Mouse (Mus musculus) neural tube, embryonic 12.5 days (tissue): ENCODE results near the gene Ugt1a8. TPM values are rescaled to one million over a fixed set of nuclear protein-coding genes. Genes with fewer than 3 reads are reported as not detected.
"Not testable (repeated sequence)": the region's sequence is repeated elsewhere in the genome, so short reads cannot be mapped to it uniquely, and the experiment has no call there.

Experiments
- ATAC-seq: fragments of 200-750 bp; cut with Nextera tagmentation; 2 replicates; pipeline ENCODE4 v1.8.0; 2017; ENCODE audit warnings: low read depth, mild to moderate bottlenecking, moderate TSS enrichment, moderate library complexity; ENCODE audit not compliant: low FRiP score
- H3K27ac ChIP-seq: fragments of 300-500 bp; sonication (generic); 2 replicates; pipeline ENCODE4 v1.5.1; 2016
- H3K27me3 ChIP-seq: fragments of 300-500 bp; sonication (generic); replicated peaks from 2 replicates; pipeline ENCODE4 v1.6.1; 2016; ENCODE audit warnings: mild to moderate bottlenecking
- H3K36me3 ChIP-seq: fragments of 300-500 bp; sonication (generic); 2 replicates; pipeline ENCODE4 v1.6.1; 2016; ENCODE audit warnings: mild to moderate bottlenecking
- H3K4me1 ChIP-seq: fragments of 300-500 bp; sonication (generic); 2 replicates; pipeline ENCODE4 v1.6.1; 2016
- H3K4me2 ChIP-seq: fragments of 300-500 bp; sonication (generic); replicated peaks from 2 replicates; pipeline ENCODE4 v1.6.1; 2016; ENCODE audit warnings: mild to moderate bottlenecking
- H3K4me3 ChIP-seq: fragments of 300-500 bp; sonication (generic); 2 replicates; pipeline ENCODE4 v1.5.1; 2016
- H3K9ac ChIP-seq: fragments of 300-500 bp; sonication (generic); 2 replicates; pipeline ENCODE4 v1.6.1; 2016; ENCODE audit warnings: mild to moderate bottlenecking
- H3K9me3 ChIP-seq: fragments of 300-500 bp; sonication (generic); 2 replicates; pipeline ENCODE4 v1.6.1; 2016; ENCODE audit warnings: mild to moderate bottlenecking
- WGBS: fragments of 180-500 bp; shearing (Covaris S2); methylation state at CpG from one replicate; pipeline ENCODE4 v1.1.7; 2016; 5-methylcytosine and 5-hydroxymethylcytosine counted together
- polyA plus RNA-seq: library from polyadenylated mRNA; unstranded; fragments of >200 nt; fragmentation: Nextera tagmentation; extraction: Ambion mirVana; gene quantifications from 2 replicates; pipeline ENCODE4 v1.2.1, GENCODE M21; 2016

The Ugt1a8 gene
- polyA plus RNA-seq, 1 experiment from 2014 or later: not detected

- H3K27ac ChIP-seq, H3K27me3 ChIP-seq, H3K9ac ChIP-seq, H3K4me1 ChIP-seq, H3K9me3 ChIP-seq, H3K36me3 ChIP-seq, H3K4me3 ChIP-seq, ATAC-seq, H3K4me2 ChIP-seq: not testable (repeated sequence)
- no CpG with 5 or more reads among the region's 1 CpGs for WGBS
Measured at GRCm38 (mm10) chr1:88121521-88121920, 33.9 kb downstream of the Ugt1a8 start.

- not testable (repeated sequence) for H3K4me3 ChIP-seq, H3K9me3 ChIP-seq, H3K27ac ChIP-seq, H3K4me2 ChIP-seq, H3K9ac ChIP-seq, H3K36me3 ChIP-seq, H3K4me1 ChIP-seq, ATAC-seq, H3K27me3 ChIP-seq
- 85% methylated on average over 4 of the region's 4 CpGs for WGBS
Measured at GRCm38 (mm10) chr1:88125827-88126360, 38.3 kb downstream of the Ugt1a8 start.

- H3K36me3 ChIP-seq, ATAC-seq, H3K4me2 ChIP-seq, H3K4me3 ChIP-seq, H3K27ac ChIP-seq, H3K4me1 ChIP-seq, H3K9me3 ChIP-seq, H3K27me3 ChIP-seq, H3K9ac ChIP-seq: not testable (repeated sequence)
- 94% methylated on average over 2 of the region's 2 CpGs for WGBS
Measured at GRCm38 (mm10) chr1:88129091-88129490, 41.5 kb downstream of the Ugt1a8 start.

- not testable (repeated sequence) for H3K9me3 ChIP-seq, H3K36me3 ChIP-seq, H3K27me3 ChIP-seq, H3K27ac ChIP-seq, H3K4me2 ChIP-seq, ATAC-seq, H3K9ac ChIP-seq, H3K4me1 ChIP-seq, H3K4me3 ChIP-seq
- 82% methylated on average over 1 of the region's 1 CpGs for WGBS
Measured at GRCm38 (mm10) chr1:88130223-88130622, 42.6 kb downstream of the Ugt1a8 start.

GRCm38 (mm10) chr1:88133908-88134456 is 46.4 kb downstream of the Ugt1a8 start:
- Histone ChIP-seq H3K9me3 (no peaks in the 10 kb centered on the region), H3K27ac (no peak overlapping the region), H3K4me3 (no peak overlapping the region), H3K9ac (no peak overlapping the region), H3K4me1 (0 out of 2 replicates have a peak, but pooled peaks cover 3% of the 10 kb centered on the region), H3K4me2 (no peak overlapping the region), H3K27me3 (no peaks in the 10 kb centered on the region), H3K36me3 (no peaks in the 10 kb centered on the region)
- 68% methylated on average over 3 of the region's 3 CpGs for WGBS
- no peak for ATAC-seq

GRCm38 (mm10) chr1:88134457-88135011 is 46.9 kb downstream of the Ugt1a8 start, which contains the start of gene Ugt1a6a:
Ugt1a6a (plus strand) TSS chr1:88134809.
- H3K4me1 ChIP-seq, H3K9ac ChIP-seq, H3K36me3 ChIP-seq, H3K4me3 ChIP-seq, H3K4me2 ChIP-seq, H3K27ac ChIP-seq, ATAC-seq, H3K9me3 ChIP-seq, H3K27me3 ChIP-seq: not testable (repeated sequence)
- 62% methylated on average over 5 of the region's 5 CpGs for WGBS

- H3K4me2 ChIP-seq, ATAC-seq, H3K36me3 ChIP-seq, H3K4me1 ChIP-seq, H3K27me3 ChIP-seq, H3K4me3 ChIP-seq, H3K27ac ChIP-seq, H3K9ac ChIP-seq, H3K9me3 ChIP-seq: not testable (repeated sequence)
- WGBS: 96% methylated on average over 5 of the region's 6 CpGs
Measured at GRCm38 (mm10) chr1:88135229-88135904, 47.8 kb downstream of the Ugt1a8 start.

GRCm38 (mm10) chr1:88136646-88137045 is 49.0 kb downstream of the Ugt1a8 start:
- Histone ChIP-seq H3K27me3 (no peaks in the 10 kb centered on the region), H3K36me3 (no peaks in the 10 kb centered on the region), H3K4me2 (no peak overlapping the region), H3K9me3 (no peaks in the 10 kb centered on the region), H3K9ac (no peak overlapping the region), H3K4me1 (0 out of 2 replicates have a peak, but pooled peaks cover 3% of the 10 kb centered on the region), H3K4me3 (no peak overlapping the region), H3K27ac (no peak overlapping the region)
- 76% methylated on average over 2 of the region's 2 CpGs for WGBS
- no peak for ATAC-seq

GRCm38 (mm10) chr1:88137264-88137663 is 49.7 kb downstream of the Ugt1a8 start:
- H3K4me1 ChIP-seq: 0 out of 2 replicates have a peak, but pooled peaks cover 3% of the 10 kb centered on the region
- no peak overlapping the region for H3K9ac ChIP-seq
- no peaks in the 10 kb centered on the region for H3K9me3 ChIP-seq
- no peak overlapping the region for H3K4me3 ChIP-seq
- H3K27me3 ChIP-seq: no peaks in the 10 kb centered on the region
- no peaks in the 10 kb centered on the region for H3K36me3 ChIP-seq
- WGBS: 90% methylated on average over 3 of the region's 3 CpGs
- no peak overlapping the region for H3K27ac ChIP-seq
- no peak for ATAC-seq
- H3K4me2 ChIP-seq: no peak overlapping the region

- no peak overlapping the region for H3K4me3 ChIP-seq
- H3K27ac ChIP-seq: no peak overlapping the region
- H3K9ac ChIP-seq: no peak overlapping the region
- H3K9me3 ChIP-seq: no peaks in the 10 kb centered on the region
- no peak for ATAC-seq
- WGBS: 97% methylated on average over 1 of the region's 1 CpGs
- H3K4me1 ChIP-seq: 0 out of 2 replicates have a peak, but pooled peaks cover 3% of the 10 kb centered on the region
- H3K27me3 ChIP-seq: no peaks in the 10 kb centered on the region
- no peak overlapping the region for H3K4me2 ChIP-seq
- no peaks in the 10 kb centered on the region for H3K36me3 ChIP-seq
Measured at GRCm38 (mm10) chr1:88138145-88138544, 50.5 kb downstream of the Ugt1a8 start.

GRCm38 (mm10) chr1:88140492-88140891 is 52.9 kb downstream of the Ugt1a8 start:
- not testable (repeated sequence) for H3K9ac ChIP-seq, H3K4me3 ChIP-seq, ATAC-seq, H3K4me1 ChIP-seq, H3K27ac ChIP-seq, H3K36me3 ChIP-seq, H3K27me3 ChIP-seq, H3K4me2 ChIP-seq, H3K9me3 ChIP-seq
- WGBS: 43% methylated on average over 1 of the region's 1 CpGs

GRCm38 (mm10) chr1:88143966-88144675 is 56.5 kb downstream of the Ugt1a8 start:
- not testable (repeated sequence) for ATAC-seq, H3K9me3 ChIP-seq, H3K4me3 ChIP-seq, H3K36me3 ChIP-seq, H3K27ac ChIP-seq, H3K4me2 ChIP-seq, H3K4me1 ChIP-seq, H3K9ac ChIP-seq, H3K27me3 ChIP-seq
- 5% methylated on average over 5 of the region's 5 CpGs for WGBS
